Comparison of ENCODE assay signal across 17 mouse cellular contexts in genomic region chr10:84433193-84433801, GRCm38 (mm10). TPM values are rescaled to one million over a fixed set of nuclear protein-coding genes. Genes with fewer than 3 reads are reported as not detected.
DNase-seq lines count a peak whose midpoint lies in the region; ATAC-seq and TF ChIP-seq lines count a peak whose summit lies in the region.
"Had no signal": no experiment of that assay in that cellular context is flagged by ENCODE, and none has a peak within 500 bp of the region (broad histone marks: within the 10 kb centered on the region; RNA-seq: fewer than 3 reads in every experiment).

No protein-coding gene starts in this region.

- WGBS in heart, embryonic 14.5 days: 45% methylated on average over 21 of the region's 21 CpGs
- WGBS in lung, embryonic 14.5 days: 30% methylated on average over 21 of the region's 21 CpGs
- WGBS in intestine, embryonic 16.5 days: 46% methylated on average over 21 of the region's 21 CpGs

- H3K4me3 ChIP-seq in heart, embryonic 14.5 days (ENCODE audit: control insufficient read depth in 1 of 2, insufficient read depth in 1 of 2, low read depth in 1 of 2, low read length in 2 of 2): no peak overlapping the region
- no peak overlapping the region for H3K4me3 ChIP-seq in lung, embryonic 14.5 days (ENCODE audit: low read depth, low read length)
- H3K4me3 ChIP-seq in intestine, embryonic 16.5 days (ENCODE audit: low read length): no peak overlapping the region
- H3K4me3 ChIP-seq: forebrain, embryonic 10.5 days; megakaryocyte, embryonic 14.5 days; neural tube, embryonic 12.5 days had no signal

- peak overlapping the region in 1 of 2 experiments; percentile 39; a peak in 2 of 4 replicates for H3K27ac ChIP-seq in heart, embryonic 14.5 days (replicated peaks in 1 of 2; ENCODE audit: control insufficient read depth in 1 of 2, insufficient read depth in 1 of 2, low read depth in 2 of 2, low read length in 2 of 2)
- peak overlapping the region; percentile 30; the same call in 1 of the 2 replicates for H3K27ac ChIP-seq in lung, embryonic 14.5 days (ENCODE audit: low read depth)
- no peak overlapping the region for H3K27ac ChIP-seq in intestine, embryonic 16.5 days (ENCODE audit: low read length)
- H3K27ac ChIP-seq: forebrain, embryonic 10.5 days; neural tube, embryonic 12.5 days had no signal

- DNase-seq in heart, postnatal 4 days: no peak
- DNase-seq in lung, embryonic 14.5 days: peak; percentile 71
- DNase-seq in lung, postnatal 14 days: no peak
- peak; percentile 53 for DNase-seq in mesoderm, embryonic 11.5 days (ENCODE audit: low read depth, low spot score)
- DNase-seq in urinary bladder, postnatal 25 days (ENCODE audit: low spot score): no peak
- DNase-seq: cerebellum, postnatal 14 days; heart, postnatal 10 days; kidney, postnatal 14 days; layer of hippocampus, postnatal 36 days; lung, adult 2 months; thymus, postnatal 25 days had no signal

- no peaks in the 10 kb centered on the region for H3K9me3 ChIP-seq in heart, embryonic 14.5 days (ENCODE audit: control insufficient read depth, low read length)
- H3K9me3 ChIP-seq in lung, embryonic 14.5 days (ENCODE audit: low read depth, low read length): no peaks in the 10 kb centered on the region
- H3K9me3 ChIP-seq in intestine, embryonic 16.5 days (ENCODE audit: control insufficient read depth, low read length): no peaks in the 10 kb centered on the region
- H3K9me3 ChIP-seq: forebrain, embryonic 10.5 days; neural tube, embryonic 12.5 days had no signal

- no peak for ATAC-seq in heart, embryonic 14.5 days (ENCODE audit: insufficient number of reproducible peaks, insufficient read depth, low FRiP score, low read depth)
- ATAC-seq in lung, embryonic 14.5 days (ENCODE audit: insufficient read depth): peak; percentile 58; the same call in 1 of the 2 replicates
- ATAC-seq in intestine, embryonic 16.5 days: peak; percentile 73
- ATAC-seq: CD4-positive, CD25-positive, alpha-beta regulatory T cell, adult 4 months had no signal

- no peak for TF ChIP-seq CTCF in lung, embryonic 14.5 days (IDR thresholded peaks at IDR 0.05; ENCODE audit: low read depth)

- peaks cover 34% of the 10 kb centered on the region for H3K36me3 ChIP-seq in heart, embryonic 14.5 days (ENCODE audit: control insufficient read depth, insufficient read depth, low read length)
- H3K36me3 ChIP-seq in lung, embryonic 14.5 days (ENCODE audit: insufficient read depth): 0 out of 2 replicates have a peak, but pooled peaks cover 9% of the 10 kb centered on the region
- H3K36me3 ChIP-seq in intestine, embryonic 16.5 days (ENCODE audit: control insufficient read depth, insufficient read depth, low read length): no peaks in the 10 kb centered on the region

- peaks cover 30 to 55% of the 10 kb centered on the region in 2 experiments for H3K4me1 ChIP-seq in heart, embryonic 14.5 days (ENCODE audit: control insufficient read depth in 2 of 2, insufficient read depth in 2 of 2, low read length in 2 of 2)
- H3K4me1 ChIP-seq in lung, embryonic 14.5 days (ENCODE audit: insufficient read depth): peaks cover 21% of the 10 kb centered on the region; the same call in 1 of the 2 replicates
- H3K4me1 ChIP-seq in intestine, embryonic 16.5 days (ENCODE audit: control insufficient read depth, insufficient read depth, low read length): 0 out of 2 replicates have a peak, but pooled peaks cover 3% of the 10 kb centered on the region

- no peak overlapping the region for H3K4me2 ChIP-seq in heart, embryonic 14.5 days (ENCODE audit: low read length)
- no peak overlapping the region for H3K4me2 ChIP-seq in lung, embryonic 14.5 days
- no peak overlapping the region for H3K4me2 ChIP-seq in intestine, embryonic 16.5 days (ENCODE audit: low read depth, low read length)
- H3K4me2 ChIP-seq: neural tube, embryonic 12.5 days had no signal

- no peaks in the 10 kb centered on the region for H3K27me3 ChIP-seq in heart, embryonic 14.5 days (ENCODE audit: control insufficient read depth, insufficient read depth, low read length)
- no peaks in the 10 kb centered on the region for H3K27me3 ChIP-seq in lung, embryonic 14.5 days (ENCODE audit: insufficient read depth, low read length)
- H3K27me3 ChIP-seq in intestine, embryonic 16.5 days (replicated peaks; ENCODE audit: control insufficient read depth, insufficient read depth, low read length): no peaks in the 10 kb centered on the region
- H3K27me3 ChIP-seq: neural tube, embryonic 12.5 days had no signal

- H3K9ac ChIP-seq in heart, embryonic 14.5 days (ENCODE audit: low read length): peak overlapping the region; percentile 2; the same call in 1 of the 2 replicates
- H3K9ac ChIP-seq in lung, embryonic 14.5 days: no peak overlapping the region
- no peak overlapping the region for H3K9ac ChIP-seq in intestine, embryonic 16.5 days (ENCODE audit: low read depth, low read length)
- H3K9ac ChIP-seq: neural tube, embryonic 12.5 days had no signal

RNA-seq across cellular contexts. Expression of gene Nuak1, which starts 7.1 kb away (rescaled TPM):
- polyA plus RNA-seq in heart, embryonic 14.5 days (2014; fragmentation: Nextera tagmentation; extraction: Ambion mirVana): 2.6 and 3.4 TPM in 2 replicates
- 10 to 100 TPM; 39.5 to 45.8 TPM for total RNA-seq in heart, postnatal 4 days (2021)
- polyA plus RNA-seq in lung, embryonic 14.5 days (2014; fragmentation: Nextera tagmentation; extraction: Ambion mirVana): 1.5 and 1.8 TPM in 2 replicates
- 0.59 and 0.66 TPM in 2 replicates for polyA plus RNA-seq in intestine, embryonic 16.5 days (2015; fragmentation: Nextera tagmentation; extraction: Ambion mirVana)
- polyA plus RNA-seq: CD4-positive, CD25-positive, alpha-beta regulatory T cell, adult 4 months had no signal

Comparison
In these comparisons a context has a peak if more than half of its experiments do, and no peak if none do; other contexts are left out.
1. DNase-seq: peak in lung, embryonic 14.5 days (single experiment) and mesoderm, embryonic 11.5 days (single experiment); none in heart, postnatal 4 days (single experiment), lung, postnatal 14 days (single experiment) and urinary bladder, postnatal 25 days (single experiment).